Mouse (Mus musculus): ENCODE data around the gene Nbea. TPM values are rescaled to one million over a fixed set of nuclear protein-coding genes. Genes with fewer than 3 reads are reported as not detected.

The Nbea gene
- total and polyA plus RNA-seq, 2 experiments from 2014 or later: 6.0 to 17.3 TPM

DNA sequence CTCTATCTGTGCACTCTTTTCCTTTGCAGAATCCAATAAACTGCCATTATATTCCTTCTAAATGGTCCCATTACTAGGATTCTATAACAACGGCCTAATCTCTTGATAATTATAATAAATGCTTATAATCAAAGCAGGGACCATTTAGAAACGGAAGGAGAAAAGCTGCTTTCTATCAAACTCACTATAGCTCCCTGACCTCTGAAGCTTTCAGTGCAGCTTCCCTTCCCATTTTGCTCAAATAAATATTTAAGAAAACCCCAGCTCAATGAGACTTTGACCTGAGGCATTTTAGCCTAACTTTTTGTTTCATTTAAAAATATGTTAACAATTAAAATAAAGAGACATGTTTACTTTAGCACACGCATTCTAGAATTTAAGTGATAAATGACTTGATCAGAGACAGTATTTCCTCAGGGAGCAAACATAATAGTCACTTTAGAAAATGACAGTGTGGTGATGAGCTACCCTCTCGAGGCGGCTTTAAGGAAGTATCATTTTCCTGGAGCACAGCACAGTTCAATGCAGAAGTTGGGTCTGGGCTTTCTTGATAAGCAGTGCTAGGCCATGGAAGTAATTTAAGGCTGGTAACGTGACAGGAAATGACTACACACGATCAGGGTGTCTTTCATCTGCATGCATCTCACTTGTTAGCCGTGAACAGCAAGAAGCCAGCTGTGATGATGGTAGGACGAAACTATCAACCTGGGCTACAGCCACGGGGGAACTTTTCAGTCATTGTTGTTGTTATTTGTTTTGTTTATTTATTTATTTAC, 354.8 kb downstream of the Nbea start:
- Histone ChIP-seq H3K4me1 (ENCODE audit: control insufficient read depth, insufficient read depth) (no peaks in the 10 kb centered on the region), H3K9me3 (replicated peaks; ENCODE audit: control insufficient read depth, low read length) (no peaks in the 10 kb centered on the region), H3K36me3 (replicated peaks; ENCODE audit: control insufficient read depth, insufficient read depth, low read length) (no peaks in the 10 kb centered on the region), H3K27ac (ENCODE audit: low read depth) (no peak overlapping the region), H3K9ac (replicated peaks; ENCODE audit: low read depth, low read length) (no peak overlapping the region), H3K4me2 (ENCODE audit: low read depth, low read length) (no peak overlapping the region), H3K27me3 (ENCODE audit: control insufficient read depth, insufficient read depth, low read length) (no peaks in the 10 kb centered on the region), H3K4me3 (ENCODE audit: low read depth, low read length) (no peak overlapping the region)
- ATAC-seq (ENCODE audit: insufficient read depth, low read depth) (no peak), DNase-seq (ENCODE audit: low spot score) (no peak)
- 58% methylated on average over 10 of the region's 10 CpGs for WGBS
- no peak for TF ChIP-seq CTCF (IDR thresholded peaks at IDR 0.05; ENCODE audit: low read depth)
- TF ChIP-seq EP300 (IDR thresholded peaks at IDR 0.05; ENCODE audit: low read depth): no peak

DNA sequence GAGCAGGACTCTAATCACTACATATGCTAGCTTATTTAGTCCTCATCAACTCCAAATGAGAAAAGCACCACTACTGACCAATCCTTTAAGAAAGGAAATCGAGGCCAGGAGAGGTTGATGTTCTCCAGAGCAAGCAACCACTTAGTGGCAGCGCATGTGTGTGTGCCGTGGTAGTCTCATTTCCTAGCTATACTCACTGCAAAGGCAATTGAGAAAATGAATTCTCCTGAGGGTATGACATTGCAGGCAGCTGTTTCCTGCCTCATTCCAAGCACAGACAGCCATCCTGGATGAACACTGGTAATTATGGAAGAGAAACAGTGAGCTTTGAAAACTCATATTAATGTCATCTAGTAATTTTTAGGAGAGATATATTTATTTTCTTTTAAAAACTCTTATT, 358.6 kb downstream of the Nbea start:
- WGBS: 56% methylated on average over 3 of the region's 3 CpGs
- Histone ChIP-seq H3K4me1 (ENCODE audit: control insufficient read depth, insufficient read depth) (no peaks in the 10 kb centered on the region), H3K4me3 (ENCODE audit: low read depth, low read length) (no peak overlapping the region), H3K36me3 (replicated peaks; ENCODE audit: control insufficient read depth, insufficient read depth, low read length) (no peaks in the 10 kb centered on the region), H3K9ac (replicated peaks; ENCODE audit: low read depth, low read length) (no peak overlapping the region), H3K4me2 (ENCODE audit: low read depth, low read length) (no peak overlapping the region), H3K27me3 (ENCODE audit: control insufficient read depth, insufficient read depth, low read length) (no peaks in the 10 kb centered on the region), H3K27ac (ENCODE audit: low read depth) (no peak overlapping the region), H3K9me3 (replicated peaks; ENCODE audit: control insufficient read depth, low read length) (0 out of 2 replicates have a peak, but pooled peaks cover 7% of the 10 kb centered on the region)
- DNase-seq (ENCODE audit: low spot score) (no peak), ATAC-seq (ENCODE audit: insufficient read depth, low read depth) (no peak)
- TF ChIP-seq CTCF (IDR thresholded peaks at IDR 0.05; ENCODE audit: low read depth) (no peak), EP300 (IDR thresholded peaks at IDR 0.05; ENCODE audit: low read depth) (no peak)

DNA sequence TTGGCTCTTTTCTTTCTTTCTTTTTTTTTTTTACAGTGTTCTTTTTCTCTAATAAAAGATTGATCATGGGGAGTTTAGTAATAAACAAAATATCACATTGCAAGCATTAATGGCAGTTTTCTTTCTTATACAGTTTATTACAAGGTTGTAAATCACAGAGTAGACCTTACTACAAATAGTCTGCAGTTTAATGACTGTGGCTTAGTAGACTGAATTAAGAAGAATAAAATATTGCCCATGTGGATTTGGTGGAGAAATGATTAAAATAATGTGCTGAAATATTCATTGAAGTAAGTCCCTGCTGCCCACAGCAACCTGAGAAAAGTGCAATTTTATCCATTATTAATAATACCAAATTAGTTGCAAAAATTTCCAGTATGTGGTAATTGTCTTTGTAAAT, 363.9 kb downstream of the Nbea start:
- Histone ChIP-seq H3K36me3 (replicated peaks; ENCODE audit: control insufficient read depth, insufficient read depth, low read length) (no peaks in the 10 kb centered on the region), H3K27me3 (ENCODE audit: control insufficient read depth, insufficient read depth, low read length) (no peaks in the 10 kb centered on the region), H3K27ac (ENCODE audit: low read depth) (no peak overlapping the region), H3K9ac (replicated peaks; ENCODE audit: low read depth, low read length) (no peak overlapping the region), H3K4me1 (ENCODE audit: control insufficient read depth, insufficient read depth) (peaks cover 8% of the 10 kb centered on the region; the same call in 1 of the 2 replicates), H3K4me2 (ENCODE audit: low read depth, low read length) (no peak overlapping the region), H3K9me3 (replicated peaks; ENCODE audit: control insufficient read depth, low read length) (0 out of 2 replicates have a peak, but pooled peaks cover 7% of the 10 kb centered on the region), H3K4me3 (ENCODE audit: low read depth, low read length) (no peak overlapping the region)
- no peak for ATAC-seq (ENCODE audit: insufficient read depth, low read depth)
- TF ChIP-seq EP300 (IDR thresholded peaks at IDR 0.05; ENCODE audit: low read depth): no peak
- no peak for TF ChIP-seq CTCF (IDR thresholded peaks at IDR 0.05; ENCODE audit: low read depth)
- no peak for DNase-seq (ENCODE audit: low spot score)

DNA sequence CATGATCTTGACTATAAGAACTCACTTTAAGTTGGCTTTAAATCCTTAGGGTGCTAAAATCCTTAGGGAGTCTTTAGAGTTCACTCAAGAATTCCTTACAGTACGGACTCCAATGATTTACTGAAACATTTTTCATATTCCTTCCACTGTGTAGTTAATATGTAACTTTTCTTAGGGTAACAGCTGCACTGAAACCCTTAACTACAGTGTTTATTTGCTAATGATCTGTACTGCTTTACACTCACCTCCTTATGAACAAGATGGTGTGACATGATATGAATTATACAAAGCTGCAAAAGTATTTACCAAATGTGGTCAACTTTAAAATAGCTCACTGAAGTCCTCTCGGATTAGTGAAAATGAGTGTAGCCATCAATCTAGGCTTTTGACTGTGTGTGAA, 365.4 kb downstream of the Nbea start:
- H3K36me3 ChIP-seq (replicated peaks; ENCODE audit: control insufficient read depth, insufficient read depth, low read length): no peaks in the 10 kb centered on the region
- H3K9ac ChIP-seq (replicated peaks; ENCODE audit: low read depth, low read length): no peak overlapping the region
- no peak overlapping the region for H3K4me3 ChIP-seq (ENCODE audit: low read depth, low read length)
- no peak overlapping the region for H3K4me2 ChIP-seq (ENCODE audit: low read depth, low read length)
- ATAC-seq (ENCODE audit: insufficient read depth, low read depth) (no peak), DNase-seq (ENCODE audit: low spot score) (no peak)
- H3K9me3 ChIP-seq (replicated peaks; ENCODE audit: control insufficient read depth, low read length): 0 out of 2 replicates have a peak, but pooled peaks cover 7% of the 10 kb centered on the region
- no peak overlapping the region for H3K27ac ChIP-seq (ENCODE audit: low read depth)
- no peaks in the 10 kb centered on the region for H3K27me3 ChIP-seq (ENCODE audit: control insufficient read depth, insufficient read depth, low read length)
- no peak for TF ChIP-seq EP300 (IDR thresholded peaks at IDR 0.05; ENCODE audit: low read depth)
- TF ChIP-seq CTCF (IDR thresholded peaks at IDR 0.05; ENCODE audit: low read depth): no peak
- peaks cover 8% of the 10 kb centered on the region; the same call in 1 of the 2 replicates for H3K4me1 ChIP-seq (ENCODE audit: control insufficient read depth, insufficient read depth)
- 83% methylated on average over 2 of the region's 2 CpGs for WGBS

GRCm38 (mm10) chr3:55816638-55817375, 366.7 kb downstream of the Nbea start:
- Histone ChIP-seq H3K4me3 (ENCODE audit: low read depth, low read length) (no peak overlapping the region), H3K4me1 (ENCODE audit: control insufficient read depth, insufficient read depth) (peaks cover 8% of the 10 kb centered on the region; the same call in 1 of the 2 replicates), H3K9me3 (replicated peaks; ENCODE audit: control insufficient read depth, low read length) (0 out of 2 replicates have a peak, but pooled peaks cover 6% of the 10 kb centered on the region), H3K4me2 (ENCODE audit: low read depth, low read length) (peak overlapping the region; percentile 13; the same call in 1 of the 2 replicates), H3K27ac (ENCODE audit: low read depth) (peak overlapping the region; percentile 34; the same call in 1 of the 2 replicates), H3K9ac (replicated peaks; ENCODE audit: low read depth, low read length) (no peak overlapping the region), H3K27me3 (ENCODE audit: control insufficient read depth, insufficient read depth, low read length) (no peaks in the 10 kb centered on the region), H3K36me3 (replicated peaks; ENCODE audit: control insufficient read depth, insufficient read depth, low read length) (no peaks in the 10 kb centered on the region)
- ATAC-seq (ENCODE audit: insufficient read depth, low read depth) (no peak), DNase-seq (ENCODE audit: low spot score) (no peak)
- WGBS: 36% methylated on average over 6 of the region's 6 CpGs
- TF ChIP-seq EP300 (IDR thresholded peaks at IDR 0.05; ENCODE audit: low read depth) (no peak), CTCF (IDR thresholded peaks at IDR 0.05; ENCODE audit: low read depth) (no peak)

Data from heart, postnatal 0 days (tissue).